In genomic region chr4:63444362-63445066, GRCm38 (mm10) we compare ENCODE assay signal across 18 mouse cellular contexts. TPM values are rescaled to one million over a fixed set of nuclear protein-coding genes. Genes with fewer than 3 reads are reported as not detected.
DNase-seq lines count a peak whose midpoint lies in the region; ATAC-seq lines count a peak whose summit lies in the region.
"Had no signal": no experiment of that assay in that cellular context is flagged by ENCODE, and none has a peak within 500 bp of the region (broad histone marks: within the 10 kb centered on the region; RNA-seq: fewer than 3 reads in every experiment).

No protein-coding gene starts in this region.

- H3K4me3 ChIP-seq in forebrain, embryonic 13.5 days = no peak overlapping the region
- no peak overlapping the region for H3K4me3 ChIP-seq in forebrain, embryonic 11.5 days (ENCODE audit: low read depth, low read length)
- H3K4me3 ChIP-seq in kidney, embryonic 15.5 days (replicated peaks) = no peak overlapping the region
- H3K4me3 ChIP-seq: embryonic facial prominence, embryonic 12.5 days; intestine, embryonic 15.5 days; limb, embryonic 10.5 days had no signal

- H3K9ac ChIP-seq in forebrain, embryonic 13.5 days = no peak overlapping the region
- H3K9ac ChIP-seq in forebrain, embryonic 11.5 days (ENCODE audit: low read length) = no peak overlapping the region
- no peak overlapping the region for H3K9ac ChIP-seq in kidney, embryonic 15.5 days
- H3K9ac ChIP-seq: embryonic facial prominence, embryonic 12.5 days; intestine, embryonic 15.5 days; liver, postnatal 0 days had no signal

- H3K4me2 ChIP-seq in forebrain, embryonic 13.5 days = no peak overlapping the region
- H3K4me2 ChIP-seq in forebrain, embryonic 11.5 days (ENCODE audit: low read depth, low read length, severe bottlenecking) = no peak overlapping the region
- H3K4me2 ChIP-seq in kidney, embryonic 15.5 days = no peak overlapping the region
- H3K4me2 ChIP-seq: embryonic facial prominence, embryonic 12.5 days; intestine, embryonic 15.5 days had no signal

- no peaks in the 10 kb centered on the region for H3K27me3 ChIP-seq in forebrain, embryonic 13.5 days
- no peaks in the 10 kb centered on the region for H3K27me3 ChIP-seq in forebrain, embryonic 11.5 days (ENCODE audit: control insufficient read depth, insufficient read depth, low read length)
- no peaks in the 10 kb centered on the region for H3K27me3 ChIP-seq in kidney, embryonic 15.5 days
- H3K27me3 ChIP-seq: embryonic facial prominence, embryonic 12.5 days; intestine, embryonic 15.5 days had no signal

- H3K9me3 ChIP-seq in forebrain, embryonic 13.5 days (replicated peaks) = peaks cover 5% of the 10 kb centered on the region; the same call in 1 of the 2 replicates
- no peaks in the 10 kb centered on the region for H3K9me3 ChIP-seq in forebrain, embryonic 11.5 days (ENCODE audit: control insufficient read depth, low read length)
- H3K9me3 ChIP-seq in kidney, embryonic 15.5 days (replicated peaks) = no peaks in the 10 kb centered on the region
- H3K9me3 ChIP-seq: intestine, embryonic 15.5 days; limb, embryonic 10.5 days had no signal

- no peak overlapping the region for H3K27ac ChIP-seq in forebrain, embryonic 13.5 days
- no peak overlapping the region for H3K27ac ChIP-seq in forebrain, embryonic 11.5 days (ENCODE audit: low read depth, low read length)
- H3K27ac ChIP-seq in kidney, embryonic 15.5 days = peak overlapping the region; percentile 56
- H3K27ac ChIP-seq: embryonic facial prominence, embryonic 12.5 days; intestine, embryonic 15.5 days; limb, embryonic 10.5 days had no signal

- 0 out of 2 replicates have a peak, but pooled peaks cover 5% of the 10 kb centered on the region for H3K4me1 ChIP-seq in forebrain, embryonic 13.5 days
- H3K4me1 ChIP-seq in forebrain, embryonic 11.5 days (replicated peaks; ENCODE audit: control insufficient read depth, insufficient read depth, low read length) = no peaks in the 10 kb centered on the region
- peaks cover 14% of the 10 kb centered on the region; the same call in 1 of the 2 replicates for H3K4me1 ChIP-seq in kidney, embryonic 15.5 days
- H3K4me1 ChIP-seq: intestine, embryonic 15.5 days had no signal

- 76% methylated on average over 10 of the region's 10 CpGs for WGBS in forebrain, embryonic 13.5 days
- WGBS in forebrain, embryonic 11.5 days = 92% methylated on average over 10 of the region's 10 CpGs
- WGBS in kidney, embryonic 15.5 days = 51% methylated on average over 10 of the region's 10 CpGs

- ATAC-seq in forebrain, embryonic 13.5 days = 0 out of 2 replicates have a peak, but pooled peaks have one; percentile 51
- ATAC-seq in forebrain, embryonic 11.5 days (replicated peaks; ENCODE audit: low FRiP score) = no peak
- ATAC-seq in kidney, embryonic 15.5 days (replicated peaks; ENCODE audit: low FRiP score) = peak; percentile 84
- ATAC-seq: intestine, embryonic 15.5 days; liver, postnatal 0 days had no signal

- intact Hi-C loops in left cerebral cortex, postnatal 14 days (cut with DNase I) = no loop called here

- no peak for DNase-seq in forebrain, embryonic 11.5 days (ENCODE audit: low spot score)
- DNase-seq in kidney, postnatal 36 days = no peak
- peak; percentile 5 for DNase-seq in thymus, postnatal 0 days (ENCODE audit: low spot score)
- DNase-seq in thymus, postnatal 14 days = no peak
- DNase-seq in left cerebral cortex, postnatal 14 days (ENCODE audit: low spot score in 2 of 2) = no peak
- no peak for DNase-seq in right cerebral cortex, postnatal 10 days (ENCODE audit: low spot score in 2 of 2)
- DNase-seq: cerebellum, adult 9-10 months; kidney, postnatal 25 days; liver, postnatal 0 days; lung, postnatal 10 days; right cerebral cortex, postnatal 4 days; thymus, adult 2 months had no signal

- H3K36me3 ChIP-seq in forebrain, embryonic 13.5 days (ENCODE audit: poor library complexity, severe bottlenecking) = peaks cover 11% of the 10 kb centered on the region; the same call in 1 of the 2 replicates
- H3K36me3 ChIP-seq in forebrain, embryonic 11.5 days (ENCODE audit: control insufficient read depth, insufficient read depth, low read length) = no peaks in the 10 kb centered on the region; the same call in 1 of the 2 replicates
- peaks cover 11% of the 10 kb centered on the region for H3K36me3 ChIP-seq in kidney, embryonic 15.5 days
- H3K36me3 ChIP-seq: G1E had no signal

RNA-seq across cellular contexts. Expression of gene Akna, which starts 41.4 kb away (rescaled TPM):
- 21.7 and 23.1 TPM in 2 replicates for polyA plus RNA-seq in forebrain, embryonic 13.5 days (2015; fragmentation: Nextera tagmentation; extraction: Ambion mirVana)
- 18.8 and 21.0 TPM in 2 replicates for polyA plus RNA-seq in forebrain, embryonic 11.5 days (2014; fragmentation: Nextera tagmentation; extraction: Ambion mirVana)
- 7.4 and 8.3 TPM in 2 replicates for polyA plus RNA-seq in kidney, embryonic 15.5 days (2015; fragmentation: Nextera tagmentation; extraction: Ambion mirVana)
- polyA plus RNA-seq in thymus, postnatal 0 days (2015; fragmentation: Nextera tagmentation; extraction: Ambion mirVana) = 20.6 and 25.9 TPM in 2 replicates
- 1 to 10 TPM; 3.9 to 4.0 TPM for total RNA-seq in left cerebral cortex, postnatal 14 days (2021)

RNA-seq across cellular contexts. Expression of gene Whrn, which starts 51.3 kb away (rescaled TPM):
- 5.5 and 6.1 TPM in 2 replicates for polyA plus RNA-seq in forebrain, embryonic 13.5 days (2015; fragmentation: Nextera tagmentation; extraction: Ambion mirVana)
- 10.7 and 11.0 TPM in 2 replicates for polyA plus RNA-seq in forebrain, embryonic 11.5 days (2014; fragmentation: Nextera tagmentation; extraction: Ambion mirVana)
- 5.1 and 6.1 TPM in 2 replicates for polyA plus RNA-seq in kidney, embryonic 15.5 days (2015; fragmentation: Nextera tagmentation; extraction: Ambion mirVana)
- polyA plus RNA-seq in thymus, postnatal 0 days (2015; fragmentation: Nextera tagmentation; extraction: Ambion mirVana) = 12.0 and 17.1 TPM in 2 replicates
- 10 to 100 TPM; 46.6 to 51.2 TPM for total RNA-seq in left cerebral cortex, postnatal 14 days (2021)
- polyA plus RNA-seq: G1E had no signal
